Mouse (Mus musculus) midbrain, embryonic 16.5 days (tissue): ENCODE measurements around the gene Xiap. TPM values are rescaled to one million over a fixed set of nuclear protein-coding genes. Genes with fewer than 3 reads are reported as not detected.

Source experiments
- ATAC-seq: fragments of 200-750 bp; cut with Nextera tagmentation; 2 replicates; pipeline ENCODE4 v1.8.0; 2017; ENCODE audit warnings: moderate TSS enrichment
- H3K27ac ChIP-seq: fragments of 300-500 bp; sonication (generic); 2 replicates; pipeline ENCODE4 v1.5.1; 2014; ENCODE audit warnings: mild to moderate bottlenecking, low read length, mixed read lengths
- H3K27me3 ChIP-seq: fragments of 300-500 bp; sonication (generic); 2 replicates; pipeline ENCODE4 v1.6.1; 2014; ENCODE audit warnings: low read depth, low read length, mixed read lengths; ENCODE audit not compliant: control insufficient read depth, insufficient read depth
- H3K36me3 ChIP-seq: fragments of 300-500 bp; sonication (generic); 2 replicates; pipeline ENCODE4 v1.6.1; 2014; ENCODE audit warnings: mild to moderate bottlenecking, low read length, moderate library complexity, mixed read lengths; ENCODE audit not compliant: control insufficient read depth, insufficient read depth
- H3K4me1 ChIP-seq: fragments of 300-500 bp; sonication (generic); 2 replicates; pipeline ENCODE4 v1.6.1; 2014; ENCODE audit warnings: mild to moderate bottlenecking, low read length, mixed read lengths; ENCODE audit not compliant: control insufficient read depth, insufficient read depth
- H3K4me2 ChIP-seq: fragments of 300-500 bp; sonication (generic); 2 replicates; pipeline ENCODE4 v1.6.1; 2014; ENCODE audit warnings: mild to moderate bottlenecking, low read length, mixed read lengths
- H3K4me3 ChIP-seq: fragments of 300-500 bp; sonication (generic); 2 replicates; pipeline ENCODE4 v1.5.1; 2014; ENCODE audit warnings: low read depth, mild to moderate bottlenecking, low read length, moderate library complexity, mixed read lengths
- H3K9ac ChIP-seq: fragments of 300-500 bp; sonication (generic); 2 replicates; pipeline ENCODE4 v1.6.1; 2014; ENCODE audit warnings: low read depth, low read length, mixed read lengths
- H3K9me3 ChIP-seq: fragments of 300-500 bp; sonication (generic); replicated peaks from 2 replicates; pipeline ENCODE4 v1.6.1; 2014; ENCODE audit warnings: mild to moderate bottlenecking, low read length, mixed read lengths; ENCODE audit not compliant: control insufficient read depth, poor library complexity, severe bottlenecking
- WGBS: fragments of 180-500 bp; shearing (Covaris S2); extraction: QIAGEN DNeasy Blood & Tissue Kit; methylation state at CpG from one replicate; pipeline ENCODE4 v1.1.7; 2014; 5-methylcytosine and 5-hydroxymethylcytosine counted together
- polyA plus RNA-seq: library from polyadenylated mRNA; unstranded; fragments of >200 nt; fragmentation: Nextera tagmentation; extraction: Ambion mirVana; gene quantifications from 2 replicates; pipeline ENCODE4 v1.2.1, GENCODE M21; 2015

Gene Xiap
- polyA plus RNA-seq, 1 experiment from 2014 or later: 10.3 TPM

- H3K36me3 ChIP-seq: no peaks in the 10 kb centered on the region
- no peaks in the 10 kb centered on the region for H3K9me3 ChIP-seq
- 17% methylated on average over 25 of the region's 25 CpGs for WGBS
- H3K4me1 ChIP-seq: no peaks in the 10 kb centered on the region; the same call in 1 of the 2 replicates
- peak overlapping the region; percentile 61 for H3K9ac ChIP-seq
- H3K27ac ChIP-seq: peak overlapping the region; percentile 98
- peak overlapping the region; percentile 60 for H3K4me3 ChIP-seq
- ATAC-seq: no peak; the same call in 1 of the 2 replicates
- H3K4me2 ChIP-seq: peak overlapping the region; percentile 55
- no peaks in the 10 kb centered on the region for H3K27me3 ChIP-seq
Measured at GRCm38 (mm10) chrX:42151024-42151754, 91.7 kb downstream of the Xiap start.

GRCm38 (mm10) chrX:42151903-42152369 lies 92.5 kb downstream of the Xiap start:
- WGBS: 16% methylated on average over 17 of the region's 17 CpGs
- ATAC-seq: peak; percentile 55
- H3K4me1 ChIP-seq: no peaks in the 10 kb centered on the region; the same call in 1 of the 2 replicates

GRCm38 (mm10) chrX:42153056-42153455 lies 93.6 kb downstream of the Xiap start:
- peak overlapping the region; percentile 55 for H3K4me2 ChIP-seq

More at GRCm38 (mm10) chrX:42151903-42152369, 92.5 kb downstream of the Xiap start:
- peak overlapping the region; percentile 98 for H3K27ac ChIP-seq
- H3K27me3 ChIP-seq: no peaks in the 10 kb centered on the region
- no peaks in the 10 kb centered on the region for H3K36me3 ChIP-seq
- H3K9ac ChIP-seq: peak overlapping the region; percentile 52
- H3K9me3 ChIP-seq: no peaks in the 10 kb centered on the region
- peak overlapping the region; percentile 55 for H3K4me2 ChIP-seq
- peak overlapping the region; percentile 60 for H3K4me3 ChIP-seq

More at GRCm38 (mm10) chrX:42153056-42153455, 93.6 kb downstream of the Xiap start:
- Histone ChIP-seq H3K4me1 (no peaks in the 10 kb centered on the region; the same call in 1 of the 2 replicates), H3K9ac (no peak overlapping the region), H3K4me3 (peak overlapping the region; percentile 60), H3K27me3 (no peaks in the 10 kb centered on the region), H3K9me3 (no peaks in the 10 kb centered on the region), H3K27ac (no peak overlapping the region), H3K36me3 (no peaks in the 10 kb centered on the region)
- no peak for ATAC-seq
- WGBS: 19% methylated on average over 4 of the region's 4 CpGs

Other genes starting within 250 kb of the Xiap start
- gene Thoc2, start 139.0 kb upstream of the Xiap start, polyA plus RNA-seq: 81.0 and 87.2 TPM in 2 replicates
- gene Stag2, start 89.6 kb downstream of the Xiap start, polyA plus RNA-seq: 20.7 and 21.5 TPM in 2 replicates